Mouse (Mus musculus) mouse trophoblast stem cell (cell line): ENCODE measurements around the gene Yy1.

Experiments
- in situ Hi-C, 2 experiments: fragments of 300-500 bp; cut with MseI, MboI; formaldehyde crosslinking; loops; 2 replicates in 1 of 2; 3 replicates in 1 of 2; pipeline ENCODE4 v1.15.1; 2025

Gene Yy1

DNA sequence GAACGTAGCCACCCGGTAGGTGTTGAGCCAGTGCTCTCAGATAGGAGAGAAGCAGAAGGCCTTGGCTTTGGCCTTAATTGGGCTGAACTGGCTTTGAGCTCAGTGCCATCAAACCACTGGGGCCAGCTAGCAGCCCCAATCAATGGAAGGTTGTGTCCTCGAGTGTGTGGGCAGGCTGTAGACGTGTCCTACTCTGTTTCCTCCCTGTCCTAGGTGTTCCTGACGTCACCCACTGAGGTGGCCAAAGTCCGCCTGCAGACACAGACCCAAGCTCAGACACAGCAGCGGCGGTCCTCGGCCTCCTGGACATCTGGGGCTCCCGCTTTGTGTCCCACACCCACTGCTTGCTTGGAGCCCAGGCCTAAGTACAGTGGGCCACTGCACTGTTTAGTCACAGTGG is 62.3 kb downstream of the Yy1 start:
- in situ Hi-C loops = no loop called here

DNA sequence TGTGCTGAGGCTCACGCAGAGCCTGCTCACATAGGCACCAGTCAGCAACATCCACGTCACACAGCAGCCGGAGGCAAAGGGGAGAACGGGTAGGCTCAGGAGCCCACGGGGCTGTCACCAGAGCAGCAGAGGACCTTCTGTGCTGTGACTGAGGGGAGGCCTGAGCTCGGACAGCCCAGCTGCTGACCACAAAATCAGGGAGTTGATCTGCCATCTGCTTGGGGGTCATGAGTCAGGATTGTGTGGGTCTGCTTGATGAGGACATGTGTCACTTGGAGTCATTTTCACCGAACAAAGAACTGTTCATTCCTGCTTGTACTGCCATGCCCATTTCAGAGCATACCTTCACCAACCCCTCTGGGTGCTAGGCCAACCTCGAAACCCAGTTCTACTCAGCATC is 63.4 kb downstream of the Yy1 start:
- in situ Hi-C loops = no loop called here

DNA sequence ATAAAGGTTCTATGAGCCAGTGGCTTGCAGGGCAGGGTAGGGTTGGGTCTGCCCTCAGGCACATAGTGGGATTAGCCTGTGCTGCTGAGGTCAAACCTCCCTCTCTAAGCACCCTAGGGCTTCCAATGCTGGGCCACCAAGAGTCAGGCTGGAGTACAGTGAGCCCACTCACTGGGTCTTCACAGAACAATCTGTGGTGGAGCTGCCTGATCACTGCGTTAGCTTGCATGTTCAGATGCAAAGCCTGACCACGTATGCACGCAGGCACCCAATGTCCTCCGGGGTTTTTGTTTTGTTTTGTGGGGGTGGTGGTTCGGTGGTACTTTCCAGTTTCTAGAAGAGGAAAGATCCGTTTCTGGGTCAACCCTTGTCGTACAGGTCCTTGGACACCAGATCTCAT is 64.3 kb downstream of the Yy1 start:
- in situ Hi-C loops = no loop called here

DNA sequence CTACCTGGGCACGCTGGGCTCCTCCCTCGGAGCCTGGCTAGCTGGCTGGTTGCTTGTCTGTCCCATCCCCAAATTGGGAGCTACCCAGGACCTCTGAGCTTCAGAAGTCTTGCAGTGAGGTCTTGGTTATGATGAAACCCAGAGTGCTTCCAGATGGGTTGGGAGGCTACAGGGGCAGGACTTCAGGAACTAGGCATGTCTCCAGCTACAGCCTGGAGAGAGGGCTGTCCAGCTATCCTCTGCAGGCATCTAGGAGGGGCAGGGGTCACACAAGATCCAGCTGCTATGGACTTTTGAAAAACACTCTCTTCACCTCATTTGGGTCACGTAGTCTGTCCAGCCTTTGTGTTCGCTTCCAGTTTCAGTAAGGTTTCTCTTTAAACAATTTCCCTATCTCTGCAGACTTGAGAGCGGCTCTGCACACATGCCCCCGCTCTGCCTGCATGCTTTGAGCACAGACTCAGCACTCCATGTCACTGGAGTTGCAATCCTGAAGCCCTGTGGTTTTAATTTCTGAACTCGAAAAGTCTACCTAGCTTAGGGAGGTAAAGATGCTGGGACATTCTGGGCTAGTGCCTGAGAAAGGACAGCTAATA is 64.9 kb downstream of the Yy1 start:
- in situ Hi-C loops = no loop called here

DNA sequence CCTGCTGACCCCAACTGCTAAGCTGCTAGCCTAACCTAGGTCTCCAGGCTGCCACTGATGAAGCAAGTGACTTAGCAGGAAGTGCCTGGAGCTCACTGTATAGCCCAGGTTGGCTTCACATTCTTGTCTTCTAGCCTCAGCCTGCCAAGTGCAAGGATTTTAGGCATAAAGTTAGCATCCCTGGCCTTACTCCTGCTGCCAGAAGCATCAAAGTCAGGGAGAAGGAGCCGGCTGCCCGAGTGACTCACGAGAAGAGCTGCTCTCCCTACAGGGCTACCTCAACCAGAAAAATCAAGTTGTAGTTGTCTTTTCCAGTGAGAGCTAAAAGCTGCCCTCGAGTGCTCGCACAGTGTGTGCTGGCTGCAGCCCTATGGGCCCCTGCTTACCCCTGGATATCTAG is 65.7 kb downstream of the Yy1 start:
- in situ Hi-C loops = no loop called here

DNA sequence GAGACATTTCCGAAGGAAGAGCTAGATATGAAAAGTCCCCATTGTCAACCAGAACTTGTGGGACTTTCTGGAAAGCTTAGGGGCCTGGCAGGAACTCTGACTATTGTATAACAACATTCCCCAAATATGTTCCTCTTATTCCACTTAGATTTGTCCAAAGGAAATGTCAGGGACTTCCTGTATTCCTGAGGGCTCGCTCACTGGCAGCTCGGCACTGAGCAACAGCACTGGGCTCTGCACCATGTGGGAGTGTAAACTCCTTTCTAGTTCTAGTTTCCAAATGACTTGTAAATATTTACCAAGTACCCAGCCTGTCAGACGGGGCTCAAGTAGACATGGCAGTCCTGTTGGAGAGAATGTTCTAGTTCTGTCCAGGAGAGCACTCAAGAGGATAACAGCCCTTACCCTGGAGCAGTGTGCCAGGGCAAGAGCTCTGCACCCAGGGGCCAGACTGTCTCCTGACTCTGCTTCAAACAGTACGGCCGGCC is 72.3 kb downstream of the Yy1 start:
- in situ Hi-C loops = no loop called here

DNA sequence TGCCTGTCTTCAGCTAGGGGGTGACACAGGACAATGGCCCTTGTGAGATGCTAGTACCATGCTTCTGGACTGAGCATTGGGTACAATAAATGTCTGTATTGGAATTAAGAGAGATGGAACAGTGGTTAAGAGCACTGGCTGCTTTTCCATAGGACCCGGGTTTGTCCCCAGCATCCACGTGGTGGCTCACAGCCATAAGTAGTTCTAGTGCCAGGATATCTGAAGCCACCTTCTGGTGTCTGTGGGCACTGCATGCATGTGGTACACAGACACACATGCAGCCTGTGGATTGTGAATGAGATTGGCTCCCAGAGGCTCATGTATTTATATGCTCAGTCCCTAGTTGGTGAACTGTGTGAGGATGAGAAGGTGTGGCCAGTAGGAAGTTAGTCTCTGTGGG is 76.8 kb downstream of the Yy1 start:
- in situ Hi-C loops = no loop called here
